Mouse (Mus musculus) forebrain, embryonic 12.5 days (tissue): ENCODE results near the gene Bpifc. TPM values are rescaled to one million over a fixed set of nuclear protein-coding genes. Genes with fewer than 3 reads are reported as not detected.

Source experiments
- ATAC-seq: fragments of 200-750 bp; cut with Nextera tagmentation; 2 replicates; pipeline ENCODE4 v1.8.0; 2017; ENCODE audit warnings: moderate TSS enrichment; ENCODE audit not compliant: low FRiP score
- H3K27ac ChIP-seq: fragments of 300-500 bp; sonication (generic); 2 replicates; pipeline ENCODE4 v1.5.1; 2016; ENCODE audit warnings: mild to moderate bottlenecking
- H3K27me3 ChIP-seq: fragments of 300-500 bp; sonication (generic); 2 replicates; pipeline ENCODE4 v1.6.1; 2016; ENCODE audit warnings: mild to moderate bottlenecking
- H3K36me3 ChIP-seq: fragments of 300-500 bp; sonication (generic); replicated peaks from 2 replicates; pipeline ENCODE4 v1.6.1; 2016; ENCODE audit warnings: mild to moderate bottlenecking
- H3K4me1 ChIP-seq: fragments of 300-500 bp; sonication (generic); 2 replicates; pipeline ENCODE4 v1.6.1; 2016
- H3K4me2 ChIP-seq: fragments of 300-500 bp; sonication (generic); 2 replicates; pipeline ENCODE4 v1.6.1; 2016; ENCODE audit warnings: mild to moderate bottlenecking, moderate library complexity
- H3K4me3 ChIP-seq: fragments of 300-500 bp; sonication (generic); replicated peaks from 2 replicates; pipeline ENCODE4 v1.5.1; 2016; ENCODE audit warnings: mild to moderate bottlenecking
- H3K9ac ChIP-seq: fragments of 300-500 bp; sonication (generic); 2 replicates; pipeline ENCODE4 v1.6.1; 2016; ENCODE audit warnings: mild to moderate bottlenecking
- H3K9me3 ChIP-seq: fragments of 300-500 bp; sonication (generic); 2 replicates; pipeline ENCODE4 v1.6.1; 2016
- WGBS: fragments of 180-500 bp; shearing (Covaris S2); methylation state at CpG from one replicate; pipeline ENCODE4 v1.1.7; 2016; 5-methylcytosine and 5-hydroxymethylcytosine counted together
- polyA plus RNA-seq: library from polyadenylated mRNA; unstranded; fragments of >200 nt; fragmentation: Nextera tagmentation; extraction: Ambion mirVana; gene quantifications from 2 replicates; pipeline ENCODE4 v1.2.1, GENCODE M21; 2016

Gene Bpifc
- not detected in 2 replicates for polyA plus RNA-seq

GRCm38 (mm10) chr10:86011781-86012180 lies at the start of gene Bpifc:
Gene Bpifc (minus strand): TSS chr10:86011895.
- Histone ChIP-seq H3K36me3 (no peaks in the 10 kb centered on the region), H3K4me1 (no peaks in the 10 kb centered on the region), H3K4me3 (no peak within 1 kb of the TSS), H3K27me3 (no peaks in the 10 kb centered on the region), H3K4me2 (no peak within 1 kb of the TSS), H3K27ac (no peak within 1 kb of the TSS), H3K9ac (no peak within 1 kb of the TSS), H3K9me3 (no peaks in the 10 kb centered on the region)
- ATAC-seq, result no peak
- 84% methylated on average over 2 of the region's 2 CpGs for WGBS

DNA sequence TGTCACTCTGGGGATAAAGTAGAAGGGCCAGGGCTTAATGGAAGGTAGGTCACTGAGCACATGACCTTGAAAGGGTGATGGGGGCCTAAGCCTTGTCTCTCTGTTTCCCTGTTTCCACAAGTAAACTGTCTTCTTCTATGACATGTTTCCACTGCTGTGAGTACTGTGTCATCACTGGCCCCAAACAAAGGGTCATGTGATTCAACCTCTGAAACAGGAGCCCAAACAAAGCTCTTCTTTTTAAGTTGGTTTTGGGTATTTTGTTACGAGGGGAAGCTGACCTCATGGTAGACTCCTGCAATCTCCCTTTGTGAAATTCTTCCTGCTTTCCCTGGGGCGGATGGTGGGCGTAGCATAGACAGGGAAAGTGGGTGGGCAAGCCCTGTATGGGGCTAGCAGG lies 48.6 kb upstream of the Bpifc start:
- ATAC-seq, result no peak
- H3K36me3 ChIP-seq, result 0 out of 2 replicates have a peak, but pooled peaks cover 3% of the 10 kb centered on the region
- H3K27me3 ChIP-seq, result no peaks in the 10 kb centered on the region
- peaks cover 2% of the 10 kb centered on the region; the same call in 1 of the 2 replicates for H3K4me1 ChIP-seq
- H3K4me2 ChIP-seq, result no peak overlapping the region
- no peak overlapping the region for H3K27ac ChIP-seq
- H3K9me3 ChIP-seq, result peaks cover 5% of the 10 kb centered on the region; the same call in 1 of the 2 replicates
- no peak overlapping the region for H3K4me3 ChIP-seq
- WGBS, result 49% methylated on average over 3 of the region's 3 CpGs
- H3K9ac ChIP-seq, result no peak overlapping the region

DNA sequence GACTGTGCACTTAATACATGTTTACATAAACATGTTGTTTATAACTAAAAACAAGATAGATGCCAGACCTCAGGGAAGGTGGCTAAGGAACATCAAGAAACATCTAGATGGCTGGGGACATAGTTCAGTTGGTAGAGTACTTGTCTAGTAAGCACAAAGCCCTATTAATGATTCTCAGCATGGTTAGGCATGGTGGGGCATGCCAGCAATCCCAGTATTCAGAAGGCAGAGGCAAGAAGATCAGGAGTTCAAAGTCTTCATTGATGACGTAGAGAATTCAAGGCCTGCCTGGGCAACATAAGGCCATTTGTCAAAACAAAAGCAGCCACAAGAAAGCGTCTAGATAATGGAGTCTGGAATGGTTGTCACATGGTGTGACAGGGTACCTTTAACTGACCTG lies 46.0 kb upstream of the Bpifc start:
- no peak overlapping the region for H3K27ac ChIP-seq
- H3K27me3 ChIP-seq, result no peaks in the 10 kb centered on the region
- no peaks in the 10 kb centered on the region for H3K4me1 ChIP-seq
- H3K4me3 ChIP-seq, result no peak overlapping the region
- no peak overlapping the region for H3K4me2 ChIP-seq
- peaks cover 5% of the 10 kb centered on the region; the same call in 1 of the 2 replicates for H3K9me3 ChIP-seq
- peaks cover 3% of the 10 kb centered on the region; the same call in 1 of the 2 replicates for H3K36me3 ChIP-seq
- WGBS, result 54% methylated on average over 2 of the region's 2 CpGs
- ATAC-seq, result no peak
- H3K9ac ChIP-seq, result no peak overlapping the region

DNA sequence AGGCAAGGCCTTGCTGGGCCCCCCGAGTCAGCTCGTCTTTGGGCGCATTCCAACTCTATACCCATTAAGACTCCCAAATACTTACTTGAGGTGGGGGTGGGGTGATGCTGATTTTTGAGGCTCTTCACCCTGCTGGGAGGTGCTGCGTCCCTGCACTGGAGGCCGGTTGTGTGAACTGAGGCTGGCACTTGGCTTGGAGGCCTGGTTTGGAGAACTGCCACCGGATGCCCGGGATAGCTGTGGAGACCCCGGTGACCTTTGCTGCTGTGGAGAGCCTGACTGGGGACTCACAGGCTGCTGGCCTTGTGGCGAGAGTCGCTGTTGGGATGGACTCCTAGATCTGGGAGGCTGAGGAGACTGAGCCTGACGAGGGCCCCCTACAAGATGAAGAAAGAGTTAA lies 45.6 kb upstream of the Bpifc start:
- no peaks in the 10 kb centered on the region for H3K4me1 ChIP-seq
- ATAC-seq, result no peak
- WGBS, result 87% methylated on average over 11 of the region's 11 CpGs
- no peak overlapping the region for H3K4me2 ChIP-seq
- H3K36me3 ChIP-seq, result peaks cover 3% of the 10 kb centered on the region; the same call in 1 of the 2 replicates
- H3K9me3 ChIP-seq, result peaks cover 5% of the 10 kb centered on the region; the same call in 1 of the 2 replicates
- no peak overlapping the region for H3K27ac ChIP-seq
- no peak overlapping the region for H3K4me3 ChIP-seq
- no peaks in the 10 kb centered on the region for H3K27me3 ChIP-seq
- no peak overlapping the region for H3K9ac ChIP-seq

- H3K27ac ChIP-seq, result no peak overlapping the region
- no peak overlapping the region for H3K4me2 ChIP-seq
- ATAC-seq, result no peak
- H3K9me3 ChIP-seq, result no peaks in the 10 kb centered on the region; the same call in 1 of the 2 replicates
- 85% methylated on average over 8 of the region's 8 CpGs for WGBS
- no peaks in the 10 kb centered on the region for H3K27me3 ChIP-seq
- H3K4me1 ChIP-seq, result no peaks in the 10 kb centered on the region
- H3K36me3 ChIP-seq, result peaks cover 3% of the 10 kb centered on the region; the same call in 1 of the 2 replicates
- H3K4me3 ChIP-seq, result no peak overlapping the region
- no peak overlapping the region for H3K9ac ChIP-seq
These were observed 44.7 kb upstream of the Bpifc start for GRCm38 (mm10) chr10:86056297-86056903.

- H3K27me3 ChIP-seq, result no peaks in the 10 kb centered on the region
- no peaks in the 10 kb centered on the region; the same call in 1 of the 2 replicates for H3K9me3 ChIP-seq
- peaks cover 3% of the 10 kb centered on the region for H3K36me3 ChIP-seq
These were observed 41.3 kb upstream of the Bpifc start for GRCm38 (mm10) chr10:86052818-86053522.

DNA sequence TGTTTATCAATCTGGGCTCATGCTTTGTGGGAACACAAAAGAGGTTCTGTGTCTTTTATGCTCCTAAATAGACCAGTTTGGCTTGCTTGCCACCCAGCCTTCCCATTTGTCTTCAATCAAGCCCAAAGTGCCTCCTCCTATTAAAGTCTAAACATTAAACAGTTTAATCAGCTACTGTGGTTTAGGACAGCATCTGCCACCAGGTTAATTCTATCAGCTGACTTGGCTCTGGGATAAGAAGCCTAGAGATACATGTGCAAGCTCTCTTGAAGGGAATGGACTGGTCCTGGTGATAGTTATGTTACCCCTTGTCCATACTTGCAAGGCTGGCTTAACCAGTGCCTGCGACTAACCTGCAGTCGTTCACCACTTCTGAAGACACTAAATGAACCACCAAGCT lies 38.8 kb upstream of the Bpifc start:
- H3K4me3 ChIP-seq, result no peak overlapping the region
- H3K9me3 ChIP-seq, result no peaks in the 10 kb centered on the region
- no peak overlapping the region for H3K4me2 ChIP-seq
- no peak overlapping the region for H3K27ac ChIP-seq
- no peaks in the 10 kb centered on the region for H3K27me3 ChIP-seq
- H3K4me1 ChIP-seq, result no peaks in the 10 kb centered on the region
- no peaks in the 10 kb centered on the region; the same call in none of the 2 replicates for H3K36me3 ChIP-seq
- WGBS, result 83% methylated on average over 2 of the region's 2 CpGs
- H3K9ac ChIP-seq, result no peak overlapping the region
- no peak for ATAC-seq

More at GRCm38 (mm10) chr10:86052818-86053522, 41.3 kb upstream of the Bpifc start:
- no peak overlapping the region for H3K27ac ChIP-seq
- 89% methylated on average over 10 of the region's 10 CpGs for WGBS
- ATAC-seq, result no peak
- H3K4me3 ChIP-seq, result no peak overlapping the region
- no peak overlapping the region for H3K4me2 ChIP-seq
- no peak overlapping the region for H3K9ac ChIP-seq
- H3K4me1 ChIP-seq, result no peaks in the 10 kb centered on the region

GRCm38 (mm10) chr10:86047786-86048185 lies 36.1 kb upstream of the Bpifc start:
- WGBS, result 90% methylated on average over 9 of the region's 9 CpGs
- Histone ChIP-seq H3K36me3 (no peaks in the 10 kb centered on the region; the same call in 1 of the 2 replicates), H3K27me3 (no peaks in the 10 kb centered on the region), H3K9ac (no peak overlapping the region), H3K4me1 (0 out of 2 replicates have a peak, but pooled peaks cover 2% of the 10 kb centered on the region), H3K4me3 (no peak overlapping the region), H3K27ac (no peak overlapping the region), H3K4me2 (no peak overlapping the region), H3K9me3 (no peaks in the 10 kb centered on the region)
- ATAC-seq, result no peak

GRCm38 (mm10) chr10:86046371-86046770 lies 34.7 kb upstream of the Bpifc start:
- no peak for ATAC-seq

GRCm38 (mm10) chr10:86044066-86044465 lies 32.4 kb upstream of the Bpifc start:
- Histone ChIP-seq H3K36me3 (no peaks in the 10 kb centered on the region), H3K9me3 (no peaks in the 10 kb centered on the region), H3K4me1 (0 out of 2 replicates have a peak, but pooled peaks cover 2% of the 10 kb centered on the region), H3K27ac (no peak overlapping the region), H3K4me2 (no peak overlapping the region), H3K27me3 (no peaks in the 10 kb centered on the region), H3K4me3 (no peak overlapping the region), H3K9ac (no peak overlapping the region)
- ATAC-seq, result no peak
- 84% methylated on average over 8 of the region's 8 CpGs for WGBS

More at GRCm38 (mm10) chr10:86046371-86046770, 34.7 kb upstream of the Bpifc start:
- Histone ChIP-seq H3K4me3 (no peak overlapping the region), H3K27me3 (no peaks in the 10 kb centered on the region), H3K9me3 (no peaks in the 10 kb centered on the region), H3K36me3 (no peaks in the 10 kb centered on the region; the same call in 1 of the 2 replicates), H3K4me1 (0 out of 2 replicates have a peak, but pooled peaks cover 2% of the 10 kb centered on the region), H3K9ac (no peak overlapping the region), H3K27ac (no peak overlapping the region), H3K4me2 (no peak overlapping the region)
- 98% methylated on average over 1 of the region's 1 CpGs for WGBS

DNA sequence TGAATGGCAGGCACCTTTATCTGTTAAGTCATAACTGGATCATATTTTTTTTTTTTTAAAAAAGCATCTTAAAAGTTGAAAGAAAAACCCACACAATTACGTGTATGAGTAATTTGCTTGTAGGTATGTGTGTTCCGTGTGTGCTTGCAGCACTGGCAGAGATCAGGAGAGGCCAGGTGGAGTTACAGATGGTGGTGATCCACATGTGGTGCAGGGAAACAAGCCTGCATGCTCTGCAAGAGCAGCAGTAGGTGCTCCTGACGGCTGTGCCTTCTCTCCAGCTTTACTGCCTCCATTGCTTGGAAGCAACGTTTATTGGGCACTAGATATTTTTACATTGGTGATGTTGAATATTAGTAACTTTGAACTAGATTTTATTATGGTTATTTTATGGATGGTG lies 32.0 kb upstream of the Bpifc start:
- no peak overlapping the region for H3K27ac ChIP-seq
- no peaks in the 10 kb centered on the region for H3K27me3 ChIP-seq
- no peaks in the 10 kb centered on the region for H3K36me3 ChIP-seq
- 0 out of 2 replicates have a peak, but pooled peaks cover 2% of the 10 kb centered on the region for H3K4me1 ChIP-seq
- H3K4me2 ChIP-seq, result no peak overlapping the region
- H3K9ac ChIP-seq, result no peak overlapping the region
- no peak for ATAC-seq
- no peaks in the 10 kb centered on the region for H3K9me3 ChIP-seq
- 81% methylated on average over 4 of the region's 4 CpGs for WGBS
- no peak overlapping the region for H3K4me3 ChIP-seq

DNA sequence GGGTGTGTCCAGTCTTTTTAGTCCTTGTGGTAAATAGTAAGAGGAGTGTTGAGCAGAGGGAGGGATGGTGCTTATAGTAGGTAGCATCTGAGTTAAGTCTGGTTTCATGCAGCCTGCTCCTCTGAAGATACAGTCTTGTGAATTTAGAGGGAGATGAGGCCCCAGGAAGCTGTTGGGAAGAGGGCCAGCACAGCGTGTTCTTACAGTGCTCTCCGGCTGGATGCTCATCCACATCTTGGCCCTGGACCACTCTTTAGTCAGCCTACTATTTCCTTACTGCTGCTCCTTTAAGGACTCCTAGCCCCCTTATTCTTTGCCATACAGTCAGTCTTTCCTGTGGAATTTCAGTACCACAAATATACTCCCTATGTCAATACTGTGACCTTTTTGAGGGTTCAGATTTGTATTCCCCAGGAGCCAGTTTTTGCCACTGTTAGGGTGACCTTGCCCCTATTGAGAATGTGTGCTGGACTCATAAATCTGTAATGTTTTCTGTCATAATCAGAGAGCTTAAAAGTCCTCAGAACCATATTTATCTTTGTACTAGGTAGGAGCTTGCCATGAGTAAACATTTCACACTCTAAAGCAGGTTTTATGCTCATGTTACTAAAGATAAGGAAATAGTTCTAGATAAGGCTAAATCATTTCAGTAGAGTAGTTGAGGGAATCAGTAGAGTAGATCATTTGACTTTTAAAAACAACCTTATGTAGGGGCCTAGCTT lies 22.5 kb upstream of the Bpifc start:
- H3K27ac ChIP-seq, result no peak overlapping the region
- 89% methylated on average over 2 of the region's 2 CpGs for WGBS
- H3K9me3 ChIP-seq, result no peaks in the 10 kb centered on the region
- H3K4me1 ChIP-seq, result no peaks in the 10 kb centered on the region
- no peaks in the 10 kb centered on the region for H3K27me3 ChIP-seq
- no peaks in the 10 kb centered on the region; the same call in 1 of the 2 replicates for H3K36me3 ChIP-seq
- no peak overlapping the region for H3K4me2 ChIP-seq
- ATAC-seq, result no peak
- no peak overlapping the region for H3K9ac ChIP-seq
- H3K4me3 ChIP-seq, result no peak overlapping the region
